Mouse (Mus musculus): ENCODE measurements around the gene Atf6b.

The Atf6b gene

DNA sequence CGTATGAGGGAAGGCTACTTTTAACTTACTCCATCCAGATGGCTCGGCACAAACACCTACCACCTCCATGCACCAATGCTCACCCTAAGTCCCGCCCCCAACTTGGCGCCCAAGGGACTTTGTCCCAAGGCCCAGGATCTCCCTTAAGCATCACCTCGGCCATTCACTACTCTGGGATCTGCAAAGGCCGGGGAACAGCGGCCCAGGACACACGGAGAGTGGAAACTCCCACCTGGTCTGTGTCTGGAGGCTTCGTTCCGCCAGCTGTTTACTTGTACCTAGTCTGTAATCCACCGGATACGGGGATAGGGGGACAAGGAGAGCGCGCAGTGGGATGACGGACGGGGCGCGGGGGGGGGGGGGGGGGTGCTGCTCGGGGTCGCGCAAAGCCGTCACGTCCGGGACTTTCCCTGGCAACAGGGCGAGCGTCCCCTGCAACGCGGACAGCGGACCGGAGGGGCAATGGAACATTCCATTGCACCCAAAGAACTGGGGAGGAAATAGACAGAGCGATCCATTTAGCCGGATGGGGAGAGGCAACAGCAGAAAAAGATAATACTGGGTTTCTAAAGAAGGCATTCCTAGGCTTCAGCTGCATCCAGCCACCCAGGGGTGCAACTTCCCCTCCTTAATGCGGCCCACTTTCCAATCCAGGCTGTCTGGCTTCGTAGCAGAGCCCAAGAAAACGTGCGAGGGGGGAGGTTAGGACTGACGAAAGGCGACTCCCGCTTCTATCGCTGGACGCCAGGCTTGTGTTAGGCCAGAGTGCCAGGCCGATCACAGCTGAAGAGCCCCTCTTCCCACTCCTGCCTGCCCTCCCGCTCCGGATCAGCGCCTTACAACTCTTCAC lies 19.6 kb upstream of the Atf6b start:
- peak; percentile 84 for DNase-seq

DNA sequence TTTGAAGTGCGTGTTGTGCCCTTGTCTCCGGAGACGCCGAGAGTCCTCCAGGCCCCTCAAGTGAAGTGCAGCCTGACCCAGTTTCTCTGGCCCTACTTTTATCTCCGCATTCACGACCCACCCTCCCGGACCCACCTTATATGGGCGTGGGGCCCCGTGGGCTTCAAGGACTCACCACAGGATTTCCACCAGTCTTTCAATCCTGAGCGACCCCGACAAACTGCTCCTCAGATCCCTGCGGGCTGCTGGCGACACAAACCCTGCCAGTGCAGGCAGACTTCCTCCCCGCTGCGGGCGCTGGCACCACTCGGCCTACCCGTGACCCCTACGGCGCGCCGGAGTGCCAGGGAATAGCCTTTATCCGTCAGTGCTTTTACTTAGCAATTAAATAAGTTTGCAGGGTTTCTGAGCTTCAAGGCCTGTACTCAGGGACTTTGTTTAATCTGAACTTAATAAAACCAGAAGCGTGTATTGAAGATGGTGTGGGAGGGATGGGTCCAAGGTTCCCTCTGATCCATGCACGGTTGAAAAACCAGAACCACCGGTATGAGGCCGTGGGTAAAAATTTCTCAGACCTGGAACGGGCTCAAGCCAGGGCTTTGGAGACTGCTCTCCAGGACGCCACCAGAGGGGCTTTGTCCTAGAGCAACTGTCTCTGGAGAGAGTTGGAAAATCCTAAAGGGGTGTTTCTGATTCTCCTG lies 18.9 kb upstream of the Atf6b start, which contains the start of gene Ppt2:
Gene Ppt2, minus strand, starts transcription at position 568 of the 701 bp plus-strand sequence.
- peak; percentile 79 for DNase-seq

DNA sequence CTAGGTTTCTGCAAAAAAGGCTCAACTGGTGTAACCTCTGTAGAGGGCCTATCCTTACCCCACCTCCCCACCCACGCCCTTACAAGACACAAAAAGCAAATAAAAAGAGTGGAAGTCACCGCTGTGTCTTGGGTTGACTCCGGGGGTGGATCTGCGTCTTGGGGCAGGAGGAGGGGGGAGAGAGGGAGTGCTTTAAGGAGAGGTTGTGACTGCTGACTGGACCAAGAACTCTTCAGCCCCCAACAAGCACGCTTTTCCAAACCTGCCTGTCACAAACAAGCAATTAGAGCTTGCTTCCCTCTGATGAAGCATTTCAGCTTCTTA lies 18.3 kb upstream of the Atf6b start:
- no peak for DNase-seq

DNA sequence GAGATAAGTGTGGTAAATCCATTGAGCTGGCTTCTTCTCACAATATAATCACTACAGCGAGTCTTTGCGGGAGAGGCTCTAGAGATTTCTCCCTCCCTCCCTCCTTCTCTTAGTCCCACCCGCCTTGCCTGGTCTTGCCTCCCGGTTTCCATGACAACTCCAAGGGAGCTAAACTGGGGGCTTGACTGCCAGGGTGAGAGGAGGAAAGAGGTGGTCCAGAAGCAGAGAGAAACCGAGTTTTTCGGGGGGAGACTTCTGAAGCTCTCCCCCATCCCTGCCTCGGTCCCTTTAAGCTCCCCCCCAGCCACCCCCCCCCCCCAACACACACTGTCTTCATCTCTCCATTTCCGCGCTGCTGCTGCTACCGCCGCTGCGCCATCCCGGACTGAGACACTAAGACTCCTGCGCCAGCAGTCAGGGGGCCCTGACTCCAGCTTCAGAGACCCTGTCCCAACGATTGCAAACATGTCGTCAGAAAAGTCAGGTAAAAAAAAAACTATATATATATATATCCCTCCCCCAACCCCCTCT lies 17.7 kb upstream of the Atf6b start, which contains the start of gene Prrt1:
Gene Prrt1, plus strand, starts transcription at position 313 of the 531 bp plus-strand sequence.
- peak; percentile 59 for DNase-seq

DNA sequence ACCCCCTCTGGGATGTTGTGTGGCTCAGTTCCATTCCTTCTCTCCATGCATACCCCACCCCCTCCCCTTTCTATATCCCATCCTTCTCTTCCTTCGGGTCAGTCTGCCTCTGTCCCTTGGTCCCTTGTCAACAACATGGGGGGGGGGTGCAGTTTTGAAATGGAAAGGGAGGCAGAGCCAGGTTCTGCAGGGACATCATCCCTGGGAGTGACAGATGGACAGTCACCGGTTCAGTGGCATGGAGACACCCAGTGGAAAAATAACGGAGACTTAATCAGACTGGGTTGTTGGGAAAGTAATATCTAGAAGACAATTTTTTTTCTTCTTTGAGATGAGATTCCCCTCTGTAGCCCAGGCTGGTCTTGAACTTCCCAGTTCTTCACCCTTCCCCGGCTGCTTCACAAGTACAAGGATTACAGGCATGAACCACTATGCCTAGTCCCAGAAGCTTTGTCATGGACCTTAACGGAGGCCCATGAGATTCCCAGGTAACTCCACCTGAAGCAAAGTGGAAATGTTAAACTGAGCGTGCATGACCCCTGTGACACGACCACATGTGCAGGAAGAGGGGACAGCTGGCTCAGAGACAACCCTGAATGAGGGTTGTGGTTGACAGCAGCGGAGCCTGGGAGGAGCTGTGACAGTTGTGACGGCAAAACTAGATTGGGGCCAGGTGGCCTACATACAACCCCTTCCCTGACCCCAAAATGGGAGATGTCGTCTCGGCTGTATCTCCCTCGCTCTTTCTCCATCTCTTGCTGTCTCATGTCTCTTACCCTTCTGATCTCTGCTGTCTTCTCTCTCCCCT lies 16.9 kb upstream of the Atf6b start:
- peak; percentile 61 for DNase-seq

DNA sequence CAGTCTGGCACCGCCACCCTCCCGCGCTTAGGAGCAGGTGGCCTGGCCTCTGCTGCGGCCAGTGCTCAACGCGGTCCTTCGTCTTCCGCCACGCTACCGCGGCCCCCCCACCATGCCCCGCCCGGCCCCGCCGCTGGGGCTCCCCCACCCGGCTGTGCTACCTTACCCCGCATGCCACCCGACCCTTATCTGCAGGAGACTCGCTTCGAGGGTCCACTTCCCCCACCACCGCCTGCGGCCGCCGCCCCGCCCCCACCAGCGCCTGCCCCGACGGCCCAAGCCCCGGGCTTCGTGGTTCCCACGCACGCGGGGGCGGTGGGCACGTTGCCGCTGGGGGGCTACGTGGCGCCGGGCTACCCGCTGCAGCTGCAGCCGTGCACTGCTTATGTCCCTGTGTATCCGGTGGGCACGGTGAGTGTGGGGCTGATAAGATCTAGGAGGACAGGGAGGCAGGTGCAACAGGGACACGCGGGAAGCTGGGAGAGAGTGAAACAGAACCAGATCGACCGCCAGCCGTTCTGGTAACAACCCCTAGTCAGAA lies 16.1 kb upstream of the Atf6b start:
- DNase-seq, result peak; percentile 60

DNA sequence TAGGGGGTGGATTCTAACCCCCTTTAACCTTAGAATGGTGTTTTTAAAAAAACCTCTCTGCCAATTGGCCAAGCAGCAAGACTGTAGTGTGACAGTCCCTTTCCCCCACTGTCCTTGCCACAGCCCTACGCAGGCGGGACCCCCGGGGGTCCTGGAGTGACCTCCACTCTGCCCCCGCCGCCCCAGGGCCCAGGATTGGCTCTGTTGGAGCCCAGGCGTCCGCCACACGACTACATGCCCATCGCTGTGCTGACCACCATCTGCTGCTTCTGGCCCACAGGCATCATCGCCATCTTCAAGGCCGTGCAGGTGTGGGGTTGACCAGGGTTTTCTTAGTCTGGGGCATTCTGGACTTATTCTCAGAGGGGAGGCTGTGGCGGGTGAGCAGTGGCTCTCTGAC lies 15.3 kb upstream of the Atf6b start:
- peak; percentile 65 for DNase-seq

DNA sequence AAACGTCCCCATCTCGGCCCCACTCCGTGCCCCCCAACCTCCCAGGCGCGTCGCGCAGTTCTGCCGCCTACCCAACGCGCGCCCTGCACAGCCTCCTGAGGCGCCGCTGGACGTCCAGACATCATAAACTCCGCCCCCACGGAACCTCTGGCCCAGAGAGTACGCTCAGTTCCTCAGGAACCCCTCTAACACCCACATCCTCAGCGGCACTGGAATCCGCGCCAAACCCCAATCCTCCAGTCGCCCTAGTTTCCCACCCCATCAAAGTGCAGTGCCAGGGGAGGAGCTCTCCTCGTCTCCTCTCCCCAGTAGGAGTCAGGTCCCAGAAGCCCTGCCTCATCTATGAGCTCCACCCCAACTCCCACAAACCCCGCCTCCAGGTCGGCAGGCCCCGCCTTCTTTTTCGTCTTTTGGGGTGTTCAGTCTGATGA lies 14.7 kb upstream of the Atf6b start:
- DNase-seq, result peak; percentile 86

DNA sequence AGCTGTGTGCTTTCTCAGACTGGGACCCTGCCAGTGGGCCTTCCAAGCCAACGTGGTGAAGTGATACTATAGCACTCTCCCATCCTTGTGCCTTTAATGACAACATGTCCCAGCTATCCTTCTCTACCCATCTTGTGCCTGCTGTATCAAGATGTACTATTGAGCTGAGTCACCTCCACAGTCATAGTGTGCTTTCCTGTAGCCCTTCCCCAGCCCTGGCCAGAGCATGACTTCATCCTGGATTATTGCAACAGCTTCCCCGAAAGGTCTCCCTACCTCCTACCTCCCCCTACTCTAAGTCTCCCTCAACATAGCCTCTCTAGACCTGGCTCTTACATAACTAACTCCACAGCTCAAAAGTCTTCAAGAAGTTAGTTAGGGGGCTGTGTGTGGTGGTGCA lies 11.3 kb upstream of the Atf6b start:
- no peak for DNase-seq

DNA sequence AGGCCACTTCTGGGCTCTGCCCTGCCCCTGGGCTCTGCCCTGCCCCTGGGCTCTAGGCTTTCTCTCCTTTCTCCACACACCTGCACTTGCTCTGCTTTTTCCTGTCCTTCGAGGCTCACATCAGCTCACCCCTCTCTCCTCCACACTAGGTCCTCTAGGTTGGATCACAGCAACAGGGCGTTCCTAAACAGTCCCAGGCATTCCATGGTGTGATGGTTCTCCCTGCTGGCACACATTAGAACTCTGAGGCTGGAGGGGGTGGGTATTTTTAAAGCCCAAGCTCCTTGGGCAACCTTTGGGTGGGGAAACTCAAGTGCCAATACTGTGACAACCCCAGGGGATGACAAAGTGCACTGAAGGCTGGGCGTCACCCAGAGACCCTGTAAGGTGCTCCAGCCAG lies 9.5 kb upstream of the Atf6b start:
- DNase-seq, result no peak

DNA sequence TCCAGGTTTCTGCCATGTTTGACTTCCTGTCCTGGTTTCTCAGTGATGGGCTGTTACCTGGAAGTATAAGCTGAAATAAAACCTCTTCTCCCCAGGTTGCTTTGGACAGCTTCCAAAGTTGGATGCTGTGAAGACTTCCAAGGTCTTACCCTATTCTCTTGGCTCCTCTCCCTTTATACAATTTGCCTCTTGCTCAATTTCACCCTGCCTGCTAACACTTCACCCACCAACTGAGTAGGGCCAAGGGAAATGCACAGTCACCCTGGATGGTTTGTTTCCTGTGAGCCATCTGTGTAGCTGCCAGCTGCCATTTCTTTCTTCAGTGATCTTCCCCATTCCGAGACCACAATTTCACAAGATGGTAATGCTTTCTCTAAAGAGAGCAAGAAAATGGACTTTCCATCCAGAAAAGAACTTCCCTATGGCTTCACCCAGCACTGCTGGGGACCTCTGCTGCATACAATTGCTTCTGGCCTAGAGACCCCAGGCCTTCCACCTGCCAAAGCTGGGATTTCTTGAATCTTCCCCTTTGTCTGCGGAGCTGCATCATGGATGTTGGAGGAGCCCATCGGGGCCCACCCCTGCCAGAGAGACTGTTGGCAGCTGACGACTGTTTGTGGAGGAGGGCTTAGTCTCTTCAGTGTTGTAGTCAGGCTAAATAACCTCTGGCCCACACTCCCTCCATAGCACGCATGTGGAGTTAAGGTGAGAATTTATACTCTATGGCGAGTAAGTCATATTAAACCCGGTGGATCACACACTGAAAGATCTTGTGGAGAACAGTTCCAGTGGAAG lies 7.3 kb upstream of the Atf6b start:
- DNase-seq, result peak; percentile 38

DNA sequence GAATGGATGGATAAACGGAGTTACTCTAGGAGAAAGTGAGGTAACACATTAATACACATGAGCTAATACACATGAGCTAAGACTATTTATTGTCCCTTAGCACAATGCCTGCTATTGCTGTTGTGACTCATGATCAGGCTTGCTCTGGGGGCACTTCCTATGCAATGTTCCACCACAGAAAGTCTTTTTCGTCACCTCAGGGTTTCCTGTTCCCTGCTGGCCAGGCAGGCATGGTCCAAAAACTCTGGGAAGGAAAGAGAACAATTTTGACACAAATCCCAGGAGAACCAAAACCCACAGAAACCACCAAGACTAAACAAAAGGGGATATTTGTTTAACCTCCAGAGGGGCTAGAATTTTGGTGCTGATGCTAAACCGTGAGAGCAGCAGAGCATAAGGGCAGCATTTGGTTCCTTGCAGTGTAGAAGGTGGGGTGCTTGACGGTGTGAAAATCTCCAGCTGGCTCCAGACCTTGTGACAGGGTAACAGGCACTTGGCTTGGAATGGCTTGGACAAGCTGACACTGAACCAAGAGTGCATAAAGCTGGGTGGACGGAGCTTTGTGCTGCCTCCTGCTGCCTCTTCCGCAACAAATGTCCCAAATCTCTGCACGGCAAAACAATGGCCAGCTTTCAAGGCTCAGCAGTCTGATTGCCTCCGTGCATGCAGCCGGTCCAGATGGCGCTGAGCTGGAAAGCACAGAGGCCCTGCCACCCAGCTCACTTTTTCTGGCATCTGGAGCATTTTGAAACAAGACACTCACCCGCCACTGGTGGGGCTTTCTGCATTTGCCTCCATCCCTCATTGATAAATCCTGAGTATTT lies 6.0 kb upstream of the Atf6b start:
- peak; percentile 84 for DNase-seq

DNA sequence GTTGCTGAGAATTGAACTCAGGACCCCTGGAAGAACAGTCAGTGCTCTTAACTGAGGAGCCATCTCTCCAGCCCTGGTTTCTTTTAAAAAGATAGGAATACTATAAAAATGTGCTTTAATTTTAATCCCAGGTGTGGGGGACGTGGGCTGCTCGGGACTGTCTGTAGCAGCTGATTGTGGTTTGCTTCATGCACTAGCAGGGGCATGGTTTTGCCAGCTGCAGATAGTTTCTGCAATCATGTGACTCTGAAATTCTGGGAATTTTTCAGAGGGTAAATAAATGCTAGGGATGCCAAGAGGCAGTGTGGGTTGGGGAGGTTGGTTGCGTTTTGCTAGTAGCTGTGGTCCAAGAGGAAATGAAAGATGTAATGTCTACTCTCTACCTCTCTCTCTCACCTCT lies 5.0 kb upstream of the Atf6b start:
- no peak for DNase-seq

DNA sequence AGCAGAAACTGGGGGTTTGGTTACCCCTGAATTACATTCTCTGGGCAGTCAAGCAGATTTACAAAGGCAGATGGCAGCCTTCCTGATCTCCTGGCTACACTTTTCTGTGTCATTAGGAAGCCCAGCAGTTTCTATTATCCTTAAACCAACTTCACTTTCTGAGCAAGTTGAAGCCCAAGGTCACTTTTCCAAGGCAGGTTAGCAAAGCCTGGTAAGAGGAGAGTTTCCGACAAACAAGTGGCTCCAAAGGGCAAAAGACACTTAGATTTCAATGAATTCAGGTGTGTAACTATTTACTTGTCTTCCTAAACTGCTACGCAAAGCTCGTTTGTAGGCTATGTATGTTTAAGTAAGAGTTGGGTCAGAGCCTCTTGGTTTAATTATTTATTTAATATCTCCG lies 3.6 kb upstream of the Atf6b start:
- no peak for DNase-seq

DNA sequence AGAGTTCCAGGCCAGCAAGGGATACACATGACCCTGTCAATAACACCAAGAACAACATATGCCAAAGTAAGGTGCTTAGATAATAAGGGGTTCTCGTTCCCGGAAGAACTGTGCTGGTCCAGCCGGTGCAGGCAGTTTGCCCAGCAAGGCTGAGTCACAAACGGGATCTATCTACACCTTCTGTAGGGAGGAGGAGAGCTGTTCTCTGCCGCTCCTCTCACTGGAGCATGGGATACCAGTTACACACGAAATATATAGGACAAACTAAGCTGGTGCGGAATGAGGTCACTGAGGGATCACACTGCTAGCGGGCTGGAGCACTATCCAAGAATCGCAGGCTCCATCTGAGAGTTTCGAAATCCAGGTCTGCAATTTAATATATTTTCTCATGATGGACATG lies 3.0 kb upstream of the Atf6b start:
- peak; percentile 61 for DNase-seq

DNA sequence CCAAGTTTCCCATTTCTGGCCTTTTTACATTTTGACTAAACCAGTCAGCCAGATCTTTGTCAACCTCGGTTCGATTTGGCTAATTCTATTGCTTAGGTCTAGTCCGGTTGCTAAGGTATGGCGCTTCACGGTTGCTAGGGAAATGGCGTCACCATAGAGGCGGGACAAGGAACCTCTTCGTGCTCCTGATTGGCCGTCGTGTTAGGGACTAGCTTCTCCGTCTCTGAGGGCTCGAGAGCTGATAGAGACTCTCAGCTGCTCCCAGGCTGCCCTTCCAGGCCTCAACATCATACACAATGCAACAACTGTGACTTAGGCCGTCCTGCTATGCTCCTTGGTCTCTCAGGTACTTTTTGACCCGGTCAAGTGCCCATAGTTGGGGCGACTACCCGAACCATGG lies 2.3 kb upstream of the Atf6b start, which contains the start of gene Fkbpl:
Gene Fkbpl, plus strand, starts transcription at position 157 of the 400 bp plus-strand sequence.
- peak; percentile 95 for DNase-seq

DNA sequence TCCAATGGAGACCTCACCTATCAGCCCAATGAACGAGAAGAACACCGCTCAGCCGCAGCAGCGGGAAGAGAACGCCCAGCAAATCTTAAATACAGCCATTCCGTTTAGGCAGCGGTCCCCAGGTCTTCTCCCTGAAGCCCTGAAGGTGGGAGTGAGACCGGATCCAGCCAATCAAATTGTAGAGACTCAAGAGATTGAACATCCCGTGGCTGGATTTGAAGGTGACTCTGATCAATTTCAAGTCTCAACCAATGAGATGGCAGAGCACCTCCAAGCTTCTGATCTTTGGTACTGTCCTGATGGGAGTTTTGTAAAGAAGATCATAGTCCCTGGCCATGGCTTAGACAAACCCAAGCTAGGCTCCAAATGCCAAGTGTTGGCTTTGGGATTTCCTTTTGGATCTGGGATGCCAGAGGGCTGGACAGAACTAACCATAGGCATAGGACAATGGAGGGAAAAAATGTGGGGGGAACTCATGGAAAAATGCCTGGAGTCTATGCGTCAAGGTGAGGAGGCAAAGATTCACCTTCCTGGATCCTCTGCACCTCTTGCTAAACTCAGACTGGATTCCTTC lies 1.6 kb upstream of the Atf6b start:
- no peak for DNase-seq

DNA sequence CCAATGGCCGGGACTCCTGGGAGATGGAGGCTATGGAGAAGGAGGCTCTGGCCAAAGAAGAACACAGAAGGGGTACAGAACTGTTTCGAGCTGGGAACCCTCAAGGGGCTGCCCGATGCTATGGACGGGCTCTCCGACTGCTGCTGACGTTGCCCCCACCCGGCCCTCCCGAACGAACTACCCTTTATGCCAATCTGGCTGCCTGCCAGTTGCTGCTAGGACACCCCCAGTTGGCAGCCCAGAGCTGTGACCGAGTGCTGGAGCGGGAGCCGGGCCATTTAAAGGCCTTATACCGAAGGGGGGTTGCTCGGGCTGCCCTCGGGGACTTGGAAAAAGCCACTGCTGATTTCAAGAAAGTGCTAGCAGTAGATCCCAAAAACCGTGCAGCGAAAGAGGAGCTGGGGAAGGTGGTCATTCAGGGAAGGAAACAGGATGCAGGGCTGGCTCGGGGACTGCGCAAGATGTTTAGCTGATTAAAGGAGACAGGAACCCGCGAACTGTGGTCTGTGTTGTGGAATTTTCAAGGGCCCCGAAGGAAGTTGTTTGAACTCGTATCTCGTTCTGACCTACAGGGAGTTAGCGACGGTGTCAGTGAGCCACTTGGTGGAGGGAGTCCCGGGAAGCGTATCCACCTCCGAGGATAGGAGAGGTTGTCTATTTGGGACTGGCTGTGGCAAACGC lies 975 bp upstream of the Atf6b start:
- DNase-seq, result peak; percentile 60

DNA sequence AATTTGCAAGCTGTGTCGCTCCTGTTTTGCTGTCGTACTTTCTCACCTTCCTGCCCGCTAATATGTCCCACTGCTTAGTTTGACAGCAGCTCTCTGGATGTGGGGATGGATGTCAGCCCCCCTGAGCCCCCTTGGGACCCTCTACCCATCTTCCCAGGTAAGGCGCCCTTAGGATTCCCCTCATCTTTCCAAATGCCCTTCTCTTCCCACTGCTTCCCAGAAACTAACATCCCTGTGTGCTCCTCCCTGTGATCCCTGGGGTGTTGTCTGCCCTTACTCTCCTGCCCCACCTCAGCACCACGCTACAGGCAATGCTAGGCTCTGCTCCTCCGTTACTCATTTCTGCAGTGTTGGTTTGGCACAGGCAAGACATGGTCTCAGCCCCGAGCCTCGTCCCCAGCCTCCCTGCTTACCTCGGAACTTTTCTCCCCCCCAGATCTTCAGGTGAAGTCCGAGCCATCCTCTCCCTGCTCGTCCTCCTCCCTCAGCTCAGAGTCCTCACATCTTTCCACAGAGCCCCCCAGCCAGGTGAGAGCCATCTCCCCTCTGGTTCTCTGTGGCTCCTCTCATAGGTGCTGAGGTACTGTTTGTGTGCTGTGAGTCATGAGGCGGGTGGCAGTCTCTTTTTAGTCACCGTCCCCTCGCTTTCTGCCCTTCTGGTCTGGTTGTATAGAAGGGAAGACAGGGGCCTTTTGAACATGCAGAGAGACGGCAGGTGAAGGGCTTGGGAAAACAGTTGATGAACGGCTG lies 1.4 kb downstream of the Atf6b start:
- peak; percentile 30 for DNase-seq

All from cerebellum, adult 11 months (tissue).